Mouse (Mus musculus) mouse embryonic stem cell (cell line): ENCODE measurements around the gene Stra8.

ENCODE experiments used
- in situ Hi-C, 2 experiments: fragments of 300-500 bp; cut with MboI; formaldehyde crosslinking; loops; 1 replicate in 1 of 2; 3 replicates in 1 of 2; pipeline ENCODE4 v1.14.3; 2019 to 2020; ENCODE audit warnings: low sequenced_read_pairs in 2 of 2, low pct_unique_long_range_greater_than_20kb in 1 of 2, mixed read lengths in 1 of 2; ENCODE audit not compliant: unreplicated experiment in 1 of 2

Stra8 gene

GRCm38 (mm10) chr6:34900990-34901389, 19.0 kb upstream of the Stra8 start:
- in situ Hi-C loops: loop anchor here in 1 of 2 experiments (25.0 kb wide), 1 partner anchor 389 kb away; no protein-coding TSS in a partner anchor

- in situ Hi-C loops: loop anchor here in 1 of 2 experiments (25.0 kb wide), 1 partner anchor 390 kb away; no protein-coding TSS in a partner anchor
Measured at GRCm38 (mm10) chr6:34901911-34902444, 18.0 kb upstream of the Stra8 start.

GRCm38 (mm10) chr6:34902578-34902977, 17.4 kb upstream of the Stra8 start:
- in situ Hi-C loops: loop anchor here in 1 of 2 experiments (25.0 kb wide), 1 partner anchor 390 kb away; no protein-coding TSS in a partner anchor

GRCm38 (mm10) chr6:34903441-34903840, 16.5 kb upstream of the Stra8 start:
- in situ Hi-C loops: loop anchor here in 1 of 2 experiments (25.0 kb wide), 1 partner anchor 391 kb away; no protein-coding TSS in a partner anchor

GRCm38 (mm10) chr6:34903851-34904250, 16.1 kb upstream of the Stra8 start:
- in situ Hi-C loops: loop anchor here in 1 of 2 experiments (25.0 kb wide), 1 partner anchor 392 kb away; no protein-coding TSS in a partner anchor

GRCm38 (mm10) chr6:34904361-34904760, 15.6 kb upstream of the Stra8 start:
- in situ Hi-C loops: loop anchor here in 1 of 2 experiments (25.0 kb wide), 1 partner anchor 392 kb away; no protein-coding TSS in a partner anchor

GRCm38 (mm10) chr6:34906125-34906524, 13.8 kb upstream of the Stra8 start:
- in situ Hi-C loops: loop anchor here in 1 of 2 experiments (25.0 kb wide), 1 partner anchor 394 kb away; no protein-coding TSS in a partner anchor

- in situ Hi-C loops: loop anchor here in 1 of 2 experiments (25.0 kb wide), 1 partner anchor 394 kb away; no protein-coding TSS in a partner anchor
Measured at GRCm38 (mm10) chr6:34906661-34907060, 13.3 kb upstream of the Stra8 start.

GRCm38 (mm10) chr6:34907121-34907614, 12.8 kb upstream of the Stra8 start:
- in situ Hi-C loops: loop anchor here in 1 of 2 experiments (25.0 kb wide), 1 partner anchor 395 kb away; no protein-coding TSS in a partner anchor

- in situ Hi-C loops: loop anchor here in 1 of 2 experiments (25.0 kb wide), 1 partner anchor 395 kb away; no protein-coding TSS in a partner anchor
Measured at GRCm38 (mm10) chr6:34907696-34908260, 12.2 kb upstream of the Stra8 start.

GRCm38 (mm10) chr6:34909631-34910345, 10.2 kb upstream of the Stra8 start:
- in situ Hi-C loops: loop anchor here in 1 of 2 experiments (25.0 kb wide), 1 partner anchor 397 kb away; no protein-coding TSS in a partner anchor

GRCm38 (mm10) chr6:34910371-34911219, 9.4 kb upstream of the Stra8 start, which contains the start of gene Wdr91:
TSS of gene Wdr91 (minus strand) at chr6:34910876.
- in situ Hi-C loops: loop anchor here in 1 of 2 experiments (25.0 kb wide), 1 partner anchor 398 kb away; no protein-coding TSS in a partner anchor

GRCm38 (mm10) chr6:34913341-34914040, 6.5 kb upstream of the Stra8 start:
- in situ Hi-C loops: loop anchor here in 1 of 2 experiments (25.0 kb wide), 1 partner anchor 401 kb away; no protein-coding TSS in a partner anchor

- in situ Hi-C loops: loop anchor here in 1 of 2 experiments (25.0 kb wide), 1 partner anchor 402 kb away; no protein-coding TSS in a partner anchor
Measured at GRCm38 (mm10) chr6:34914462-34914861, 5.5 kb upstream of the Stra8 start.

GRCm38 (mm10) chr6:34919146-34919545, 817 bp upstream of the Stra8 start:
- in situ Hi-C loops: loop anchor here in 1 of 2 experiments (25.0 kb wide), 1 partner anchor 407 kb away; no protein-coding TSS in a partner anchor

GRCm38 (mm10) chr6:34920631-34921030, 668 bp downstream of the Stra8 start:
- in situ Hi-C loops: loop anchor here in 1 of 2 experiments (10.0 to 25.0 kb wide), 2 partner anchors 146 to 408 kb away; no protein-coding TSS in a partner anchor

GRCm38 (mm10) chr6:34921941-34922340, 2.0 kb downstream of the Stra8 start:
- in situ Hi-C loops: loop anchor here in 1 of 2 experiments (10.0 to 25.0 kb wide), 2 partner anchors 147 to 410 kb away; no protein-coding TSS in a partner anchor
